Mouse (Mus musculus) hindbrain, embryonic 11.5 days (tissue): ENCODE measurements around the gene Slc7a6. TPM values are rescaled to one million over a fixed set of nuclear protein-coding genes. Genes with fewer than 3 reads are reported as not detected.
A peak's percentile ranks its signal among the peaks of the same experiment; 100 is the strongest.

Experiments
- ATAC-seq: fragments of 200-750 bp; cut with Nextera tagmentation; 2 replicates; pipeline ENCODE4 v1.8.0; 2017; ENCODE audit warnings: mild to moderate bottlenecking, moderate TSS enrichment, moderate library complexity; ENCODE audit not compliant: low FRiP score
- DNase-seq: peaks from one replicate; pipeline ENCODE4 v3.0.0-alpha.2; 2015; ENCODE audit warnings: low spot score
- H3K27ac ChIP-seq: fragments of 300-500 bp; sonication (generic); 2 replicates; pipeline ENCODE4 v1.5.1; 2014; ENCODE audit warnings: mild to moderate bottlenecking, low read depth, low read length
- H3K27me3 ChIP-seq: fragments of 300-500 bp; sonication (generic); 2 replicates; pipeline ENCODE4 v1.6.1; 2014; ENCODE audit warnings: mild to moderate bottlenecking, low read length, moderate library complexity, mixed read lengths; ENCODE audit not compliant: control insufficient read depth, insufficient read depth
- H3K36me3 ChIP-seq: fragments of 300-500 bp; sonication (generic); 2 replicates; pipeline ENCODE4 v1.6.1; 2014; ENCODE audit warnings: mild to moderate bottlenecking, low read length, moderate library complexity, mixed read lengths; ENCODE audit not compliant: control insufficient read depth, insufficient read depth
- H3K4me1 ChIP-seq: fragments of 300-500 bp; sonication (generic); replicated peaks from 2 replicates; pipeline ENCODE4 v1.6.1; 2014; ENCODE audit warnings: low read length, mixed read lengths; ENCODE audit not compliant: control insufficient read depth, insufficient read depth
- H3K4me2 ChIP-seq: fragments of 300-500 bp; sonication (generic); replicated peaks from 2 replicates; pipeline ENCODE4 v1.6.1; 2014; ENCODE audit warnings: mild to moderate bottlenecking, low read depth, low read length
- H3K4me3 ChIP-seq: fragments of 300-500 bp; sonication (generic); 2 replicates; pipeline ENCODE4 v1.5.1; 2014; ENCODE audit warnings: low read depth, low read length
- H3K9ac ChIP-seq: fragments of 300-500 bp; sonication (generic); 2 replicates; pipeline ENCODE4 v1.6.1; 2014; ENCODE audit warnings: low read depth, low read length
- H3K9me3 ChIP-seq: fragments of 300-500 bp; sonication (generic); 2 replicates; pipeline ENCODE4 v1.6.1; 2016; ENCODE audit warnings: low read length; ENCODE audit not compliant: control insufficient read depth
- WGBS: fragments of 180-500 bp; shearing (Covaris S2); extraction: QIAGEN DNeasy Blood & Tissue Kit; methylation state at CpG from one replicate; pipeline ENCODE4 v1.1.7; 2014; 5-methylcytosine and 5-hydroxymethylcytosine counted together
- polyA plus RNA-seq: library from polyadenylated mRNA; unstranded; fragments of >200 nt; fragmentation: Nextera tagmentation; extraction: Ambion mirVana; gene quantifications from 2 replicates; pipeline ENCODE4 v1.2.1, GENCODE M21; 2014

Slc7a6 gene
- polyA plus RNA-seq, 1 experiment from 2014 or later: 84.4 TPM

DNA sequence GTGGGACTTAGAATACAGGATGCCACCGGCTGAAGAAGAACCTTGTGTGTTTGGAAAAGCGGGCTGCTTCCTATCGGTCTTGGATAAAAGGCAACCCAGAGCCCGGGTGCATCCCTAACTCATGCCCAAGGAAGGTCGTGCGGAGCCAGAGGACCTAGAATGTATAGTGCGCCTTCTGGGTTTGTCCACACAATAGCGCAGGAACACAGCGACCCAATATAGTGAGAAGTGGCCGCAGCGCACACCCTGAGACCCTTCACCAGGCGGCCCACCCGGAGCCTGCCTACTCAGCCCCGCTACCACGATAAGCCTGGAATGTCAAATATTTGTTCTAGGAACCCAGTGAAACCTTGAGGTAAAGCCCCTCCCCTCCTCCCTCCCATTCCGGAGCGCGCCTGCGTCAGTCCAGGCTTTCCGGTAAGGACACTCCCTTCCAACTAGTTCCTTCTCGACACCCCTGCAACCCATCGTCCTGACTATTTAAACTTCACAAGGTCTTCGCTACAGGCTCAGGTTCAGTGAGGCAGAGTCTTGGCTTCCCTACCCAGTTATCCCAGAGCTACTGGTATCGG lies 30.7 kb upstream of the Slc7a6 start:
- H3K4me3 ChIP-seq: peak overlapping the region; percentile 41
- H3K9ac ChIP-seq: no peak overlapping the region
- ATAC-seq: no peak
- peaks cover 11% of the 10 kb centered on the region for H3K4me1 ChIP-seq
- no peak overlapping the region for H3K27ac ChIP-seq
- H3K36me3 ChIP-seq: no peaks in the 10 kb centered on the region
- peaks cover 52% of the 10 kb centered on the region for H3K27me3 ChIP-seq
- no peaks in the 10 kb centered on the region for H3K9me3 ChIP-seq
- WGBS: under 1% methylated on average over 24 of the region's 24 CpGs
- peak; percentile 73 for DNase-seq
- H3K4me2 ChIP-seq: peak overlapping the region; percentile 57

DNA sequence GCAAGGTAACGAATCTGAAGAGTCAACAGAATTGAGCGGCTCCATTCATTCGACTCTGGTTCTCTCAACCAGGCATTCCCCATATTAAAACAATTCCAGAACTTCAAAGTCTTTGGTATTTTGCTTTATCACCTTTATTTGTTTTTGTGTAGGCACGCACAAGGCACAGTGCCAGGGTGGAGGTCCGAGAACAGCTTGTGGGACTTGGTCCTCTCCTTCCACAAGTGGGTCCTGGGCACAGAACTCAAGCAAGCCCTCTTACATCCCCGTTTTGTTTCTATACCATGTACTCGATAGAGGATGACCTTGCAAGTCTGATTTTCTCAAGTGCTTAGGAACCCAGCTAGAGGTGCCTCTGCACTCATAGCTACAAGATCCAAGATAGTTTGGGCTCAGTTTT lies 30.0 kb upstream of the Slc7a6 start:
- no peak for DNase-seq
- Histone ChIP-seq H3K27me3 (peaks cover 50% of the 10 kb centered on the region), H3K4me2 (peak overlapping the region; percentile 57), H3K27ac (no peak overlapping the region), H3K36me3 (no peaks in the 10 kb centered on the region), H3K4me3 (peak overlapping the region; percentile 41), H3K9ac (no peak overlapping the region), H3K4me1 (peaks cover 11% of the 10 kb centered on the region), H3K9me3 (no peaks in the 10 kb centered on the region)
- ATAC-seq: no peak
- 18% methylated on average over 7 of the region's 7 CpGs for WGBS

DNA sequence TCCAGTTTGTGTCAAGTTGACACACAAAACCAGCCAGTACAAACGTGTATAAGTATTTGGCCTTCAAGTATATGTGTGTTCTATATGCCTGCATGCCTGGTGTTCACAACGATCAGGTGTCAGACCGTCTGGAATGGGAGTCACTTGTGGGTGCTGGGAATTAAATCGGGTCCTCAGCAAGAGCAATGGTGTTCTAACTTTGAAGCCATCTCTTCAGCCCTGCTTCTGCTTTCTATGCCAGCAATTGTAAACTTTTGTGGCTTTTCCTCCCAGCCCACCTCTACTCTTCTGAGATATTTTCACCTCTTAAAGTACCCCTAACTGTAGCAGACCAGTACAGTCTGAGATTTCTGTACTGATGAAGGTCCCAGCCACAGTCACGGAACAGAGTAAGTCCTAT lies 28.5 kb upstream of the Slc7a6 start:
- DNase-seq (no peak), ATAC-seq (no peak)
- no peaks in the 10 kb centered on the region for H3K9me3 ChIP-seq
- H3K4me2 ChIP-seq: no peak overlapping the region
- H3K27me3 ChIP-seq: peaks cover 36% of the 10 kb centered on the region
- WGBS: 68% methylated on average over 5 of the region's 5 CpGs
- no peak overlapping the region for H3K4me3 ChIP-seq
- no peaks in the 10 kb centered on the region for H3K36me3 ChIP-seq
- no peak overlapping the region for H3K27ac ChIP-seq
- H3K4me1 ChIP-seq: peaks cover 11% of the 10 kb centered on the region
- H3K9ac ChIP-seq: no peak overlapping the region

DNA sequence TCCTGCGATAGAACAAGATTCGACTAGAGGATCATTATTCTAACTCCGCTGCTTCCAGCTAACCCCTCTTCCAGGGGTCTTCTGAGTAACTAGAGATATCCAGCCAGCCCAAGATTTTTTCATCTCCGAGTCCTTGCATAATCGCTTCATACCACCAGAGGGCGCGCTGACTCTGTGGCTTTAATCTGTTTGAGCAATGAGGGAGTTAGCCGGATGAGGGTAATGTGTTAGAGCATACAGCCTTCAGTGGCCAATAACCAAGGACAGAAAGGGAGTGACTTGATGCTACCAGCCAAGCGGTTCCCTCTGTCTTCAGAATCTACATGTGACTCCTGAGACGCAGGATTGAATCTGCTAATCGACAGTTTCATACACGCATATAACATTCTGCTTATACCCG lies 27.9 kb upstream of the Slc7a6 start:
- Histone ChIP-seq H3K36me3 (no peaks in the 10 kb centered on the region), H3K4me1 (peaks cover 11% of the 10 kb centered on the region), H3K9ac (no peak overlapping the region), H3K4me3 (no peak overlapping the region), H3K9me3 (no peaks in the 10 kb centered on the region), H3K27me3 (peaks cover 31% of the 10 kb centered on the region), H3K4me2 (no peak overlapping the region), H3K27ac (no peak overlapping the region)
- ATAC-seq: peak; percentile 71; the same call in 1 of the 2 replicates
- 20% methylated on average over 13 of the region's 13 CpGs for WGBS
- peak; percentile 93 for DNase-seq

GRCm38 (mm10) chr8:106145331-106145730 lies 23.3 kb upstream of the Slc7a6 start:
- H3K36me3 ChIP-seq: no peaks in the 10 kb centered on the region
- H3K27me3 ChIP-seq: no peaks in the 10 kb centered on the region
- DNase-seq: no peak
- WGBS: 93% methylated on average over 2 of the region's 2 CpGs
- no peak overlapping the region for H3K27ac ChIP-seq
- no peak overlapping the region for H3K9ac ChIP-seq
- no peak overlapping the region for H3K4me3 ChIP-seq
- H3K4me1 ChIP-seq: no peaks in the 10 kb centered on the region
- ATAC-seq: no peak
- no peak overlapping the region for H3K4me2 ChIP-seq
- no peaks in the 10 kb centered on the region for H3K9me3 ChIP-seq

- Histone ChIP-seq H3K4me2 (no peak overlapping the region), H3K27me3 (no peaks in the 10 kb centered on the region), H3K9ac (no peak overlapping the region), H3K9me3 (no peaks in the 10 kb centered on the region), H3K4me3 (no peak overlapping the region), H3K4me1 (no peaks in the 10 kb centered on the region), H3K27ac (no peak overlapping the region), H3K36me3 (no peaks in the 10 kb centered on the region)
- WGBS: 89% methylated on average over 4 of the region's 4 CpGs
- no peak for DNase-seq
- no peak for ATAC-seq
These were observed 22.6 kb upstream of the Slc7a6 start for GRCm38 (mm10) chr8:106146014-106146413.

- no peak overlapping the region for H3K4me3 ChIP-seq
These were observed 20.6 kb upstream of the Slc7a6 start for GRCm38 (mm10) chr8:106147868-106148565.

GRCm38 (mm10) chr8:106149025-106149424 lies 19.6 kb upstream of the Slc7a6 start:
- no peak for ATAC-seq
- WGBS: 96% methylated on average over 6 of the region's 6 CpGs
- DNase-seq: no peak
- Histone ChIP-seq H3K4me1 (no peaks in the 10 kb centered on the region), H3K9me3 (no peaks in the 10 kb centered on the region), H3K9ac (no peak overlapping the region), H3K36me3 (no peaks in the 10 kb centered on the region), H3K27me3 (no peaks in the 10 kb centered on the region), H3K4me2 (no peak overlapping the region), H3K27ac (no peak overlapping the region), H3K4me3 (no peak overlapping the region)

More at GRCm38 (mm10) chr8:106147868-106148565, 20.6 kb upstream of the Slc7a6 start:
- H3K4me1 ChIP-seq: no peaks in the 10 kb centered on the region
- WGBS: 93% methylated on average over 6 of the region's 6 CpGs
- no peaks in the 10 kb centered on the region for H3K9me3 ChIP-seq
- no peaks in the 10 kb centered on the region for H3K36me3 ChIP-seq
- no peak for ATAC-seq
- H3K9ac ChIP-seq: no peak overlapping the region
- no peak for DNase-seq
- no peak overlapping the region for H3K27ac ChIP-seq
- H3K27me3 ChIP-seq: no peaks in the 10 kb centered on the region
- no peak overlapping the region for H3K4me2 ChIP-seq
